Mouse (Mus musculus): ENCODE results near the gene Krtap2-4.
"Not testable (repeated sequence)": the region's sequence is repeated elsewhere in the genome, so short reads cannot be mapped to it uniquely, and the experiment has no call there.

Krtap2-4 gene

GRCm38 (mm10) chr11:99610089-99610488 lies 4.6 kb downstream of the Krtap2-4 start, which contains the start of gene Gm11937:
TSS of gene Gm11937 (minus strand) at chr11:99610189.
- TF ChIP-seq GATA4 (IDR thresholded peaks at IDR 0.05; ENCODE audit: insufficient replicate concordance, low read length): not testable (repeated sequence)

GRCm38 (mm10) chr11:99609126-99609525 lies 5.5 kb downstream of the Krtap2-4 start:
- no peak for TF ChIP-seq GATA4 (IDR thresholded peaks at IDR 0.05; ENCODE audit: insufficient replicate concordance, low read length)

- TF ChIP-seq GATA4 (IDR thresholded peaks at IDR 0.05; ENCODE audit: insufficient replicate concordance, low read length): not testable (repeated sequence)
Observed at GRCm38 (mm10) chr11:99603208-99603607, 11.4 kb downstream of the Krtap2-4 start, which contains the start of gene Gm11938. TSS of gene Gm11938 (minus strand) at chr11:99603308.

- TF ChIP-seq GATA4 (IDR thresholded peaks at IDR 0.05; ENCODE audit: insufficient replicate concordance, low read length): not testable (repeated sequence)
Observed at GRCm38 (mm10) chr11:99597742-99598141, 16.9 kb downstream of the Krtap2-4 start, which contains the start of gene Krtap9-3. TSS of gene Krtap9-3 (minus strand) at chr11:99598105.

GRCm38 (mm10) chr11:99590981-99591380 lies 23.7 kb downstream of the Krtap2-4 start, which contains the start of gene Krtap1-3:
TSS of gene Krtap1-3 (minus strand) at chr11:99591339.
- no peak for TF ChIP-seq GATA4 (IDR thresholded peaks at IDR 0.05; ENCODE audit: insufficient replicate concordance, low read length)

- TF ChIP-seq GATA4 (IDR thresholded peaks at IDR 0.05; ENCODE audit: insufficient replicate concordance, low read length): no peak
Observed at GRCm38 (mm10) chr11:99585096-99585495, 29.6 kb downstream of the Krtap2-4 start.

GRCm38 (mm10) chr11:99583245-99583704 lies 31.4 kb downstream of the Krtap2-4 start, which contains the start of gene Krtap1-4:
TSS of gene Krtap1-4 (minus strand) at chr11:99583654.
- no peak for TF ChIP-seq GATA4 (IDR thresholded peaks at IDR 0.05; ENCODE audit: insufficient replicate concordance, low read length)

GRCm38 (mm10) chr11:99581564-99581963 lies 33.1 kb downstream of the Krtap2-4 start:
- no peak for TF ChIP-seq GATA4 (IDR thresholded peaks at IDR 0.05; ENCODE audit: insufficient replicate concordance, low read length)

GRCm38 (mm10) chr11:99581051-99581450 lies 33.6 kb downstream of the Krtap2-4 start:
- no peak for TF ChIP-seq GATA4 (IDR thresholded peaks at IDR 0.05; ENCODE audit: insufficient replicate concordance, low read length)

GRCm38 (mm10) chr11:99580636-99581035 lies 34.0 kb downstream of the Krtap2-4 start, which contains the start of gene Krtap1-5:
TSS of gene Krtap1-5 (minus strand) at chr11:99581016.
- TF ChIP-seq GATA4 (IDR thresholded peaks at IDR 0.05; ENCODE audit: insufficient replicate concordance, low read length): no peak

- TF ChIP-seq GATA4 (IDR thresholded peaks at IDR 0.05; ENCODE audit: insufficient replicate concordance, low read length): no peak
Observed at GRCm38 (mm10) chr11:99574106-99574505, 40.5 kb downstream of the Krtap2-4 start.

- no peak for TF ChIP-seq GATA4 (IDR thresholded peaks at IDR 0.05; ENCODE audit: insufficient replicate concordance, low read length)
Observed at GRCm38 (mm10) chr11:99573164-99573563, 41.5 kb downstream of the Krtap2-4 start.

GRCm38 (mm10) chr11:99566530-99566929 lies 48.1 kb downstream of the Krtap2-4 start, which contains the start of gene Krtap3-1:
TSS of gene Krtap3-1 (minus strand) at chr11:99566630.
- no peak for TF ChIP-seq GATA4 (IDR thresholded peaks at IDR 0.05; ENCODE audit: insufficient replicate concordance, low read length)
